Mouse (Mus musculus) MEL (cell line): ENCODE results near the gene Ets1. TPM values are rescaled to one million over a fixed set of nuclear protein-coding genes. Genes with fewer than 3 reads are reported as not detected.

Experiments
- DNase-seq: peaks from one replicate; pipeline ENCODE4 v3.0.0; 2011; ENCODE audit warnings: low read depth, low spot score
- H3K27ac ChIP-seq: 2 replicates; pipeline ENCODE4 v1.5.1; 2012; ENCODE audit warnings: low read depth, mild to moderate bottlenecking, control low read depth, low read length, moderate library complexity; ENCODE audit not compliant: control insufficient read depth
- H3K27me3 ChIP-seq, 2 experiments: fragments of 150-350 bp in 1 of 2; sonication (generic) in 1 of 2; 2 replicates each; pipeline ENCODE4 v1.6.1; 2012; ENCODE audit warnings: low read length in 2 of 2, mild to moderate bottlenecking in 2 of 2, improper control_type of control experiment in 1 of 2, moderate library complexity in 1 of 2; ENCODE audit not compliant: insufficient read depth in 2 of 2, control insufficient read depth in 1 of 2
- H3K36me3 ChIP-seq, 2 experiments: 2 replicates each; pipeline ENCODE4 v1.6.1; 2012 to 2014; ENCODE audit warnings: low read length in 2 of 2, improper control_type of control experiment in 1 of 2, inconsistent platforms in 1 of 2, mild to moderate bottlenecking in 1 of 2; ENCODE audit not compliant: insufficient read depth in 2 of 2, control insufficient read depth in 1 of 2
- H3K4me1 ChIP-seq, 2 experiments: fragments of 150-350 bp in 1 of 2; sonication (generic) in 1 of 2; 2 replicates each; pipeline ENCODE4 v1.6.1; 2012; ENCODE audit warnings: low read length in 2 of 2, improper control_type of control experiment in 1 of 2, mild to moderate bottlenecking in 1 of 2; ENCODE audit not compliant: insufficient read depth in 2 of 2, control insufficient read depth in 1 of 2
- H3K4me3 ChIP-seq, 2 experiments: fragments of 150-350 bp in 1 of 2; sonication (generic) in 1 of 2; 2 replicates each; pipeline ENCODE4 v1.5.1; 2012; ENCODE audit warnings: low read depth in 2 of 2, low read length in 2 of 2, mild to moderate bottlenecking in 2 of 2, moderate library complexity in 2 of 2, control low read depth in 1 of 2, improper control_type of control experiment in 1 of 2; ENCODE audit not compliant: control insufficient read depth in 1 of 2, insufficient read depth in 1 of 2
- H3K79me2 ChIP-seq: 2 replicates; pipeline ENCODE4 v1.6.1; 2012; ENCODE audit warnings: mild to moderate bottlenecking, low read length, moderate library complexity; ENCODE audit not compliant: control insufficient read depth, poor library complexity, insufficient read depth
- H3K9ac ChIP-seq: 2 replicates; pipeline ENCODE4 v1.6.1; 2012; ENCODE audit warnings: low read depth, mild to moderate bottlenecking, control low read depth, low read length, moderate library complexity; ENCODE audit not compliant: control insufficient read depth, poor library complexity, severe bottlenecking
- H3K9me3 ChIP-seq: fragments of 150-350 bp; sonication (generic); replicated peaks from 2 replicates; pipeline ENCODE4 v1.6.1; 2012; ENCODE audit warnings: mild to moderate bottlenecking, low read length, improper control_type of control experiment, moderate library complexity; ENCODE audit not compliant: insufficient read depth
- BHLHE40 ChIP-seq: IDR thresholded peaks from 2 replicates; pipeline ENCODE4 v1.6.1; 2012; ENCODE audit warnings: low read depth, mild to moderate bottlenecking, inconsistent platforms, low read length, improper control_type of control experiment, borderline replicate concordance
- CHD1 ChIP-seq: IDR thresholded peaks from 2 replicates; pipeline ENCODE4 v1.6.1; 2012; ENCODE audit warnings: low read depth, mild to moderate bottlenecking, inconsistent platforms, low read length, improper control_type of control experiment
- CHD2 ChIP-seq: IDR thresholded peaks from 2 replicates; pipeline ENCODE4 v1.6.1; 2011; ENCODE audit warnings: low read length, improper control_type of control experiment
- E2F4 ChIP-seq: IDR thresholded peaks from 2 replicates; pipeline ENCODE4 v1.6.1; 2011; ENCODE audit warnings: low read depth, low read length, improper control_type of control experiment, borderline replicate concordance
- EP300 ChIP-seq, 2 experiments: IDR thresholded peaks; 2 replicates each; pipeline ENCODE4 v1.6.1; 2011; ENCODE audit warnings: improper control_type of control experiment in 2 of 2, low read length in 2 of 2, low read depth in 1 of 2, mild to moderate bottlenecking in 1 of 2
- ETS1 ChIP-seq: IDR thresholded peaks from 2 replicates; pipeline ENCODE4 v1.6.1; 2012; ENCODE audit warnings: low read depth, mild to moderate bottlenecking, inconsistent platforms, low read length, improper control_type of control experiment, moderate library complexity
- GABPA ChIP-seq: IDR thresholded peaks from 2 replicates; pipeline ENCODE4 v1.6.1; 2012; ENCODE audit warnings: low read depth, mild to moderate bottlenecking, inconsistent platforms, low read length, improper control_type of control experiment, moderate library complexity
- GATA1 ChIP-seq: IDR thresholded peaks from 2 replicates; pipeline ENCODE4 v1.6.1; 2011; ENCODE audit warnings: low read depth, low read length, improper control_type of control experiment
- MAFK ChIP-seq: IDR thresholded peaks from 2 replicates; pipeline ENCODE4 v1.6.1; 2011; ENCODE audit warnings: low read depth, mild to moderate bottlenecking, low read length, improper control_type of control experiment, borderline replicate concordance
- MEF2A ChIP-seq: IDR thresholded peaks from 2 replicates; pipeline ENCODE4 v1.6.1; 2014; ENCODE audit warnings: low read depth, mild to moderate bottlenecking, inconsistent platforms, low read length, improper control_type of control experiment; ENCODE audit not compliant: poor library complexity, insufficient replicate concordance, severe bottlenecking; ENCODE audit errors: extremely low read depth
- MXI1 ChIP-seq: IDR thresholded peaks from 2 replicates; pipeline ENCODE4 v1.6.1; 2011; ENCODE audit warnings: mild to moderate bottlenecking, low read depth, low read length, improper control_type of control experiment
- MYB ChIP-seq: IDR thresholded peaks from 2 replicates; pipeline ENCODE4 v1.6.1; 2011; ENCODE audit warnings: mild to moderate bottlenecking, low read depth, low read length, improper control_type of control experiment
- NRF1 ChIP-seq: IDR thresholded peaks from 2 replicates; pipeline ENCODE4 v1.6.1; 2014; ENCODE audit warnings: low read depth, mild to moderate bottlenecking, inconsistent platforms, low read length, improper control_type of control experiment, moderate library complexity; ENCODE audit not compliant: poor library complexity, insufficient read depth, severe bottlenecking
- POLR2AphosphoS2 ChIP-seq: IDR thresholded peaks from 2 replicates; pipeline ENCODE4 v1.6.1; 2011; ENCODE audit warnings: low read length, improper control_type of control experiment
- RCOR1 ChIP-seq: IDR thresholded peaks from 2 replicates; pipeline ENCODE4 v1.6.1; 2012; ENCODE audit warnings: low read depth, mild to moderate bottlenecking, inconsistent platforms, low read length, improper control_type of control experiment
- TBP ChIP-seq: IDR thresholded peaks from 2 replicates; pipeline ENCODE4 v1.8.0; 2011; ENCODE audit warnings: low read depth, low read length, improper control_type of control experiment
- TCF12 ChIP-seq: IDR thresholded peaks from 2 replicates; pipeline ENCODE4 v1.6.1; 2014; ENCODE audit warnings: low read depth, mild to moderate bottlenecking, inconsistent platforms, low read length, improper control_type of control experiment, moderate library complexity
- ZMIZ1 ChIP-seq: IDR thresholded peaks from 2 replicates; pipeline ENCODE4 v1.6.1; 2012; ENCODE audit warnings: low read depth, mild to moderate bottlenecking, inconsistent platforms, low read length, improper control_type of control experiment, moderate library complexity
- ZNF384 ChIP-seq: IDR thresholded peaks from 2 replicates; pipeline ENCODE4 v1.6.1; 2012; ENCODE audit warnings: low read depth, mild to moderate bottlenecking, inconsistent platforms, low read length, improper control_type of control experiment
- polyA plus RNA-seq, 2 experiments: library from polyadenylated mRNA; stranded (reverse) in 1 of 2; unstranded in 1 of 2; fragments of >175 nt in 1 of 2; fragments of >200 nt in 1 of 2; gene quantifications; 2 replicates each; pipeline versions ENCODE4 v1.2.1 to v1.2.4; 2012; ENCODE audit warnings: low replicate concordance in 2 of 2, low read depth in 1 of 2; ENCODE audit not compliant: insufficient read length in 2 of 2, insufficient read depth in 1 of 2, missing spikeins in 1 of 2
- total RNA-seq: library from RNA; depleted of rRNA; stranded (reverse); fragments of 300-350 nt; gene quantifications from 2 replicates; pipeline ENCODE4 v1.2.3, GENCODE M21; 2012

The Ets1 gene
- total and polyA plus RNA-seq, 3 experiments = 0.10 to 0.19 TPM; not detected in 1

DNA sequence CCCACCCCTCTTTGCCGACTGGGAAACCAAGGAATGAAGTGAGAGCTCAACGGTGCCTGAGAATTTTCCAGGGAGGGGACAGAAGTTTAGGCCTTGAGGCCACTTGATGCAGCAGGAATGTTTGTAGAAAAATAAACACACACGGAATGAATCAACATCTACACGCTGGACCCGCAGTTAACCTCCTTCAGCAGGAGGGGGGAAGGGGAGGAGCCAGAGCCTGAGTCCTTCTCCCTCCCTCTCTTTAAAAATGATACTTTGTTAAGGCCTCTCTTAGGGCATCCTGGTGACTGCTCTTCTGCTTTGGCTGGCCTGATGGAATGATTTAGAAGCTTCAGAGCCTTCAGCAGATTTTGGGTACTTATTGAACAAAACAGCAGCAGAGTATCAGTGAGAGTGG, 73.3 kb downstream of the Ets1 start:
- TF ChIP-seq MAFK (no peak), EP300 (IDR thresholded peaks at IDR 0.05; ENCODE audit: low read depth in 1 of 2, low read length in 2 of 2) (no peak), TCF12 (no peak), MEF2A (no peak), BHLHE40 (no peak), TBP (no peak), POLR2AphosphoS2 (no peak), MYB (no peak), CHD1 (no peak), NRF1 (no peak), GATA1 (no peak)
- TF ChIP-seq, all 39 proteins: peak for 0

DNA sequence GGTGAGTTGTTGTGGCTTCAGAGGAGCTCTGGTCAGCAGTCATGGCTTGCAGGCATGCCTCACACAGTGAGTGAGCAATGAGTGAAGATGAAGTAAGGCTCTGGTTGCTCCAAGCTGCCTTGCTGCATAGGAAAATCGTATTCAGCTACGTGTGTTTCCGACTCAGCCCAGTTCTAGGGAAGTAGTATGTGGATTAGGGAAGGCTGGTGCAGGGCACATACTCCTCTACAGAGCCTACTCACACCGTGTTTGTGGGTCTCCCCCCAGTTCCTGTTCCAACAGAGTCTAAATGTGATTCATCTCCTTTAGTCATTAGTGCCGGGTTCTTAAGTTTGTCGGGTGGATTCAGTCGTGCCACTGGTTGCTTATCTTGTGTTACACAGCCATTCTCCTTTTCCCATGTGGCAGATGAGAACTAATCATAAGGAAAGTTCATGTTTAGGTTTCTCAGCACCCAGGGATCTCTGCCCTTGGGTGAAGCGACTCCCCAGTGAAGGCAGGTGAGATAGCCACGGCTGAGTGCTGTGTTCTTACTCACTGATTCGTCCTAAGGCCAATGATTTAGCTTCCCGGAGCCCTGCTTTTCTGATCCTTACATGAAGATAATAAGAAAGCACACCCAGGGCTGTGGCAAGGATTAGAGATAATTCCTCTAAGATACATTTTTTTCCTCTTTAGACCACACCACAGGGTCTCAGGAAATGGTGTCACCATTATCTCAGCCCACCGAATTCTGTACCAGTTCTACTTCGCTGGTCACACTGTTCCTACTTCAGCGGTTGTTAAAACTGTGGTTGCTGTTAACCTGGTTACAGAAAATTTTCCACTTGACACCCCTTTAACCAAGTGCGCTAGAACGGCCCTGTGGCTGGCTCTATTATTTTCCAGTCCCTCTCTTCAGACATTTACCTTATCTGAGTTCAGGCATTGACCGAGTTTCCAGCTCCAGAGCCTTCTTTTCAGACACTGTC, 74.0 kb downstream of the Ets1 start:
- H3K9ac ChIP-seq = no peak overlapping the region
- peaks cover 2 to 3% of the 10 kb centered on the region in 2 experiments; a peak in 3 of 4 replicates for H3K27me3 ChIP-seq
- DNase-seq = peak; percentile 17
- H3K79me2 ChIP-seq = no peaks in the 10 kb centered on the region
- H3K4me3 ChIP-seq = no peak overlapping the region
- no peak for TF ChIP-seq MXI1
- TF ChIP-seq ZMIZ1 = no peak
- TF ChIP-seq TBP = no peak
- TF ChIP-seq CHD2 = no peak
- TF ChIP-seq GATA1 = no peak
- no peak for TF ChIP-seq ZNF384
- no peak for TF ChIP-seq RCOR1
- no peak for TF ChIP-seq GABPA
- TF ChIP-seq E2F4 = no peak
- TF ChIP-seq MEF2A = no peak
- no peak for TF ChIP-seq ETS1
- TF ChIP-seq, all 39 proteins: peak for 0
- Histone ChIP-seq H3K36me3 (no peaks in the 10 kb centered on the region), H3K27ac (no peak overlapping the region), H3K9me3 (no peaks in the 10 kb centered on the region), H3K4me1 (no peaks in the 10 kb centered on the region; a peak in 1 of 4 replicates)

More for the DNA sequence above, 73.3 kb downstream of the Ets1 start:
- Histone ChIP-seq H3K79me2 (no peaks in the 10 kb centered on the region), H3K36me3 (no peaks in the 10 kb centered on the region), H3K27ac (no peak overlapping the region), H3K27me3 (peaks cover 2 to 3% of the 10 kb centered on the region in 2 experiments; a peak in 3 of 4 replicates), H3K9me3 (no peaks in the 10 kb centered on the region), H3K4me3 (no peak overlapping the region), H3K9ac (no peak overlapping the region), H3K4me1 (no peaks in the 10 kb centered on the region; a peak in 1 of 4 replicates)
- DNase-seq = no peak
